Mouse (Mus musculus) fat pad, adult 2 months (tissue): Measurements from ENCODE around the gene H2-M5.

Source experiments
- DNase-seq: peaks from one replicate; pipeline ENCODE4 v3.0.0-alpha.2; 2011; ENCODE audit warnings: low read depth, low spot score; ENCODE audit errors: extremely low read depth

Gene H2-M5

DNA sequence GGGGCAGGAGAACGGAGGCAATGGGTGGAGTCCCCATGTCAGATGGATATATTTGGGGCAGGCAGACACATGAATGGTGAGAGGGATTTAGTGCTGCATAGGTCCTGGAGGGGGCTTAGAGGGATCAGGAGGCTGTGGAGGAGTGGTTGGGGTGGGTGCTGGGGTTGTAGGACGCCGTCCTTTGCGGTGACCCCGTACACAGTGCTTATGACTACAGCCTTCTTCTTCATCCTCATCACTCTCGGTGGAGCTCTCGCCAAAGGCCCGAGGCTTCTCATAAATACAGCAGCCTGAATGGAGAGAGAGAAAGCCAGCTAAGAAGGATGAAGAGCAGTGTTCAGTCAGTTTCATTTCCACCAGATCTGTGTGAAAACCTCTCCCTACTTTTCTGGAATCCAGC, 40.1 kb downstream of the H2-M5 start:
- DNase-seq: no peak

DNA sequence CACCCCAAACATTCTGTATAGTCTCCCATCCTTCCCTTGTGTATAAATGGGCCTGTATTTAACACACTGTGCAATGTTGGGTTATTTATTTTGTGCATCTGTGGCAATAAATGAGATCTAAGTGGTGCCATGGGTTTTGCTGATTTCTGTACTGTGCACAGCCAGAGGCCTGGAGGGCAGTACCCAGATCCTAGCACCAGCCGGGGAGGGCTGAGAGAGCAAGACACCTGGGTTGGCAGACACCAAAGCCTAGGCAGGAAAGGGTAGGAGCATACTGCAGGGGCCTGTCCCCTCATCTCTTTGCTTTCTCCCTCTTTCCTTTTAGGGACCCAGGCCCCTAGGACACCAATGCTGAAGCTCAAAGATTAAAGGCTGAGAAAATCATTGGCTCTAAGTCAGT, 41.1 kb downstream of the H2-M5 start:
- no peak for DNase-seq

DNA sequence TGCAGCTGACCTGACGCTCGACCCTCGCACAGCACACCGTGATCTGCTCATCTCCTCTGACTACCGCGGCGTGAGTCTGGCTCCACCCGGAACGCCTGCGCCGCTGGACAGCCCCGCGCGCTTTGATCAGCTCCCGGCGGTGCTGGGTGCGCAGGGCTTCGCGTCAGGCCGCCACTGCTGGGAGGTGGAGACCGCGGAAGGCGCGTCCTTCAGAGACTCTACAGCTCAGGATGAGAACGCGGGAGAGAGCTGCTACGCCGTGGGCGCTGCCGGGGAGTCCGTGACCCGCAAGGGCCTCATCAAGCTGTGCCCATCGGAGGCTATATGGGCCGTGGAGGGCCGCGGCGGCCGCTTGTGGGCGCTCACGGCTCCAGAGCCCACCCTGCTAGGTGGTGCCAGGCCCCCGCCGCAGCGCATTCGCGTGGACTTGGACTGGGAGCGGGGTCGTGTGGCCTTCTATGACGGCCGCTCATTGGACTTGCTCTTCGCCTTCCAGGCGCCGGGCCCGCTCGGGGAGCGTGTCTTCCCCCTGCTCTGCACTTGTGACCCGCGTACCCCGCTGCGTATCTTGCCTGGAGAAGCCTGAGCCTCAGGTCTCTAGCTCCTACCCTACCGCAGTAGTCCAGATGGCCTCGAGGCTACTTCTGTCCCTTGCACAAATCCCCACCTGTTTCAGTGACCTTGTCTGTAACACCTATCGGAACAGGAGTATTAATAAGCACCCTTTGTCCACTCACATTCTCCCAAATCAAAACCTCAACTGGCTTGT, 42.1 kb downstream of the H2-M5 start:
- DNase-seq: no peak

DNA sequence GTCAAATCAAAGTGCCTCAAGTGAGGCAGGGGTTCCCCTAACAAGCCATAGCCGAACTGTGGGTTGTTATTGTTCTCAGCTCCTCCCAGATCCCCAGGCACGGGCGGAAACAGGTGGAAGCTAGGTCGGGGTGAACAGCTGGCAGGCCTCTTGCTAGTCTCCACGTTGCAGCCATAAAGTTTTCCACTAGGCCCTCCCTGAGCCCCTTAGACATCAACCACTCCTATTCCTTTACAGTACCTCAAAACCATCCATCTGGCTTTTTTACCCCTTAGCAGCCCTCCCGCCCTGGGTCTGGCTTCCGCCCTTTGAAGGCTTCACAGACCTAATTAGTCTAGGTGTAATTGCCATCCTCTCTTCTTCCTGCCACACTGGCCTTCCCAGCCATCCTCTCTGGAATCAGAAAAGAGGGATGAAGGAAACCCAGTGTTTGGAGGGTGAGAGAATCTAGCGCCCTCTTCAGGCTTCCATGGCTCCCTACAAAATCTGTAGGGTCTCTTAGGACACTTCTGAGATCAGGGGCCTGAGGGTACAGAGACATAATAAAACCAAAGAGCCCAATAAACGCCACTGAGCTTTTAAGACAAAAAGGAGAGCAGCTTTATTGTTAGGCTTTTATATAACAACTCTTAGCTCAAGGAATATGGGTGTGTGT, 45.1 kb downstream of the H2-M5 start:
- no peak for DNase-seq

DNA sequence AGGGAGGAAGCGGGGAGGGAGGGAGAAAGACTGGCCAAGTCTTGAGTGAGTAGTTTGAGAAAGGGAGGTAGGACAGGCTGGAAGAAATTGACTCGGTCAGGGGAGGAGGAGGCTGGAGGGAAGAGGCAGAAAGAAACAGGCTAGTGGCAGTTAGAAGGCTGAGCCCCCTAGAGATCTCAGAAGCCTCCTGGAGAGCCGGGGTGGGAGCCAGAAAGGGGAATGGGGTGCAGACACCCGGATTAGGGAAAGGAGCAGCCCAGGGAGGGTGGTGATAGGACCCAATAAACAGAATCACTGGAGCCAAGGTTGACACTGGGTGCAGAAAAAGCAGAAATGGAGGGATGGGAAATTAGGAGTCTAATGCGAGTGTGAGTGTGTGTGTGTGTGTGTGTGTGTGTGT, 45.6 kb downstream of the H2-M5 start:
- no peak for DNase-seq

DNA sequence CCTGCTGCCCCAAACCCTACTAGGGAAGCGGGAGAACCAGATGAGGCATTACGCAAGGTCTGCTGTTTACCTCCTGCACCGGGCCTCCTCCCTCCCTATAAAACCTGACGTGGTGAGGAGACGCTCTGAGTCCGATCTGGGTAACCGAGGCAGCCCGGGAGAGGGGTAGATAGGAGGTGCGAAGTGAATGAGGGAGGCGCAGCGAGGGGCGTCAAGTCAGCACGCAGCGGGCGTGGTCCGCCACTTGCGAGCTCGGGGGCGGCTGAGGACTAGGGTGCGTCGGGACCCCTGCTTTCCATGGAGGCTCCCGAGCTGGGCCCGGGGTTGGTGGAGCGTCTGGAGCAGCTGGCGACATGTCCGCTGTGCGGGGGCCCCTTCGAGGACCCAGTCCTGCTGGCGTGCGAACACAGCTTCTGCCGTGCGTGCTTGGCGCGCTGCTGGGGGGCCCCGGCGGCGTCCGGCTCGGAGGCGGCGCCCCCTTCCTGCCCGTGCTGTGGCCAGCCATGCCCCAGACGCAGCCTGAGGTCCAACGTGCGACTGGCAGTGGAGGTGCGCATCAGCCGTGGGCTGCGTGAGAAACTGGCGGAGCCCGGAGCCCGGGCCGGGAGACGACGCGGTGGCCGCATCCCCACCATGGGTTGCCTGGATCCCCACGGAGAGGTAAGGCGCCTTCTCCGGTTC, 46.4 kb downstream of the H2-M5 start, which contains the start of gene Rnf39:
Gene Rnf39 (plus strand): TSS at position 128 of the 681 bp plus-strand sequence.
- no peak for DNase-seq

DNA sequence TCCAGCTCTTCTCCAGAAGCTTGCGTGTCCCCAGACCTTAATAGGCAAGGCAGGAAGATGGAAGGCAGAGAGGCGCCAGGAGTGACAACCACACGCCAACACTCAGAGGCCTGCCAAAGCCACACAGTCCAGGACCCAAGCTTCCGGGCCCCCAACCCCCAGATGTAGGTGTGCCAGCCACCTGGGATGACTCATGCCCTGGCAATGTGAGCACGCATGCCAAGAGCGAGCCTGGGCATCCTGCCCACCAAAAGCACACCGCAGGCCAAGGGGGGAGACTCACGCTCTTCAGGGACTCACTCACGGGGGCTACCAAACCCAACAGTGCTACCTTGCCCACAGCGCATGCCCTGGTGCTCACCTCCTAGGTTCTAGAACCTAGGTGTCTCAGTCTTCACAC, 46.9 kb downstream of the H2-M5 start:
- no peak for DNase-seq

DNA sequence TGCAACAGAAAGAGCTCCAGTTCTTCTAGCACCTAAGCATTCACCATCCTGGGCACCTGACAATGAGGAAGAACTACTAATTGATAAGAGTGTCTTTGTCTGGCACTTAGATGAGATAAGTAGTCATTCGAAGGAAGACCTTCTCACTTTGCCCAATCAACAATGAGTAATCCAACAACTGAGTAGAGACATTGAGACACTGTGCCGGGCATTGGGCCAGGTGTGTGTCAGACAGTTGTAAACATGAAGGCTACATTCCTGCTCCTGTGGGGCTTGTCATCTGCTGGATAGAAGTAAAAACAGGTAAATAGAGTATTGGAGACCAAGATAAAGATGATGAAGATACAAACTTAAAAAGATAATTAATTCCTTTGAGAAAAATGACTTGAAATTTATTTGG, 51.3 kb downstream of the H2-M5 start:
- DNase-seq: no peak
